Mouse (Mus musculus) erythroblast, embryonic 14.5 days (primary cell): ENCODE results near the gene Mafg. TPM values are rescaled to one million over a fixed set of nuclear protein-coding genes. Genes with fewer than 3 reads are reported as not detected.

ENCODE experiments used
- H3K27me3 ChIP-seq: 2 replicates; pipeline ENCODE4 v1.6.1; 2012; ENCODE audit warnings: inconsistent platforms; ENCODE audit not compliant: control insufficient read depth
- H3K36me3 ChIP-seq: 2 replicates; pipeline ENCODE4 v1.6.1; 2012; ENCODE audit warnings: mild to moderate bottlenecking, inconsistent platforms; ENCODE audit not compliant: control insufficient read depth
- H3K4me1 ChIP-seq: 2 replicates; pipeline ENCODE4 v1.6.1; 2012; ENCODE audit warnings: inconsistent platforms; ENCODE audit not compliant: control insufficient read depth
- H3K4me3 ChIP-seq: replicated peaks from 2 replicates; pipeline ENCODE3; 2012; ENCODE audit warnings: moderate library complexity, mild to moderate bottlenecking, inconsistent platforms
- H3K9me3 ChIP-seq: 2 replicates; pipeline ENCODE4 v1.6.1; 2012; ENCODE audit warnings: low read length, inconsistent platforms, mixed read lengths; ENCODE audit not compliant: control insufficient read depth
- GATA1 ChIP-seq: IDR thresholded peaks from 2 replicates; pipeline ENCODE4 v1.6.1; 2012; ENCODE audit warnings: low read length, inconsistent platforms, mixed read lengths
- TAL1 ChIP-seq: IDR thresholded peaks from 3 replicates; pipeline ENCODE4 v1.6.1; 2012; ENCODE audit warnings: low read length, inconsistent platforms, mixed read lengths
- polyA plus RNA-seq: library from polyadenylated mRNA; stranded (reverse); fragments of >175 nt; gene quantifications from 2 replicates; pipeline ENCODE4 v1.2.3, GENCODE M21; 2012

The Mafg gene
- polyA plus RNA-seq, 1 experiment, result 18.3 TPM

DNA sequence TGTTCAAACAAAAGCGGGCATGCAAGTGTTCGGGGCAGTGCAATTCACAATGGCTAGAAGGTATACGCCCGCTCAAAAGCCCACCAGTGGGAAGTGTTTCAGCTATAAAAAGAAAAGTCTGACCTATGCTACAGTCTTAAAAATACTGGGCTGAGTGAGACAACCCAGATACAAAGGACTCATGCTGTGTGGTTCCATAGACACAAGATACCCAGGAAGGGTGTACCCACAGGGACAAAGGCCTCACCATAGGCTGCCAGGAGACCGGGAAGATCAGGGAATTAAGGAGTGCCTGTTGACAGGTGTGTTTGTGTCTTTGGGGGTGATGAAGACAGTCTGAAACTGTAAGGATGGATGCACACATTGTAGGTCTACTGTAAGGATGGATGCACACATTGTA lies 30.3 kb upstream of the Mafg start:
- TF ChIP-seq GATA1, result no peak
- TF ChIP-seq TAL1, result no peak
- no peak overlapping the region for H3K4me3 ChIP-seq
- H3K4me1 ChIP-seq, result peaks cover 4% of the 10 kb centered on the region
- H3K27me3 ChIP-seq, result peaks cover 78% of the 10 kb centered on the region
- H3K36me3 ChIP-seq, result no peaks in the 10 kb centered on the region
- H3K9me3 ChIP-seq, result peaks cover 9% of the 10 kb centered on the region; the same call in 1 of the 2 replicates

DNA sequence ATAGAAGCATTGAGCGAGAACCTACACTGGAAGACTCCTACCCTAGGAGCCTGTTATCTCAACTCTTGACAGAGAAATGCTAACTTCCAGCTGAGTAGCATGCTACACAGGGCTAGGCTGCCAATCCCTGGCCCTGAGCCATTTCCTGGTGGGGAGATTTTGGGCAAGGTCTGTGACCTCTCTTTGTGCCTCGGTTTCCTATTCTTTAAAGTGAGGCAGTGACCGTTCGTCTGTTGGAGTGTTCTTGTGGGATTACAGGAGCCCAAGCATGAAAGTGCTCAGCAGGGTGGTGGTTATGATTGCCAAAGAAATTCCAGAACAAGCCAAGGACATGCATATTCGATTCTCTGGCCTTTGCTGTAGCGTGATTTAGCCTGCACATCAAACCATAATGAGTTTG lies 29.4 kb upstream of the Mafg start:
- H3K27me3 ChIP-seq, result peaks cover 87% of the 10 kb centered on the region
- H3K4me3 ChIP-seq, result no peak overlapping the region
- peaks cover 4% of the 10 kb centered on the region for H3K4me1 ChIP-seq
- TF ChIP-seq GATA1 (no peak), TAL1 (no peak)
- peaks cover 9% of the 10 kb centered on the region; the same call in 1 of the 2 replicates for H3K9me3 ChIP-seq
- H3K36me3 ChIP-seq, result no peaks in the 10 kb centered on the region

DNA sequence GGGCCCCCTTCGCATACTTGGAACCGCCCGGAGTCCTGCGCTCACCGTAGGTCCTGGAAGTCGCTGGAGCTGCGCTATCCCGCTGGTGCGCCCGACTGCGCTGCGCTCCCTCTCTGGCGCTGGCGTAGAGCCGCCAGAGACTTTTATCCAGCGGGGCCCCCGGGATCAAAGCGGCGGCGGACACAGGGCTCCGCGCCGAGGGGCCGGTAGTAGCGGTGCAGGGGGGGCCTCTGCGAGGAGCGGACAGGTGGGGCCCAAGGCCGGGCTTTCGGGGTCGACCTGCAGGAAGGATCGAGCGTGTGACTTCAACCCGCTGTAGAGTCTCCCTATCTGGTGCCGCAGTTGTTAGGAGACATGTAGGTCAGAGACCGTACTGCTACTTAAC lies 27.7 kb upstream of the Mafg start, which contains the start of gene Notum:
Notum (minus strand) TSS at position 100 of the 385 bp plus-strand sequence.
- Histone ChIP-seq H3K27me3 (peaks cover 96% of the 10 kb centered on the region), H3K36me3 (no peaks in the 10 kb centered on the region), H3K9me3 (peaks cover 9% of the 10 kb centered on the region; the same call in 1 of the 2 replicates), H3K4me3 (no peak within 1 kb of the TSS), H3K4me1 (peaks cover 4% of the 10 kb centered on the region)
- TF ChIP-seq TAL1 (no peak), GATA1 (no peak)

DNA sequence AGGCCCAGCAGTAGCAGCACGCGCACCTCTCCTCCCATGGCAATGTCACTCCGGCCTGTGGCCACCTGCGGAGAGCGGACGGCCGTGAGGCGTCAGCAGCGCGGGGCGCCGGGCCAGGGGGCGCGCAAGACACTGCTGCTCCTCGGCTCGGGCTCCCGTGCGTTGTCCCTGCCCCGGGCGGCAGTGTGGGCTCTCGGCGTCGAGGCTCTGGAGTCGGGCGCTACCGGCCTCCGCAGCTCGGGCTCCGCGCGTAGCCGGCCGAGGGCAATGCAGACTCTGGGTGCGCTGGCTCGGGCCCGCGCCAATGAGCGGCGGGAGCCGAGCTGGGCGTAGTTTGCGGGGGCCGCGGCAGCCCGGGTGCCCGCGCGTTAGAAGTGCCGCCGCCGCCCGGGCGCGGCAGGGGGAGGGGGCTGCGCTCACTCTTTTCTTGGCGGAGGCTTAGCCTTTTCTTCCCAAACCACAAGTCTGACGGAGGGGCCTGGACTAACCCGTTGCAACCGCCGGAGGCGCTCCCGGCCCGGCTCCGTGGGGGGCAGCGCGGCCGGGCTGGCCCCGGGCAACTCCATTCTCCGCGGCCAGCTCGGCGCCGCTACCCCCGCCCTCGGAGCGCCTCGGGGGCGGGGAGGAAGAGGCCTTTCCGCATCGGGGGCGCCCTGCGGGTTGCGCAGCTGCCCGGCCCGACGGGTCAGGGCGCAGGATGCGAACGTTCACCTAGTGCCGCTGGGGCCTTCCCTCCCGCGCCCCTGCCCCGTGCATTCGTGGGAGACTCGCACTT lies 27.1 kb upstream of the Mafg start:
- peaks cover 9% of the 10 kb centered on the region; the same call in 1 of the 2 replicates for H3K9me3 ChIP-seq
- TF ChIP-seq GATA1 (no peak), TAL1 (no peak)
- peaks cover 4% of the 10 kb centered on the region for H3K4me1 ChIP-seq
- peaks cover 98% of the 10 kb centered on the region for H3K27me3 ChIP-seq
- H3K36me3 ChIP-seq, result no peaks in the 10 kb centered on the region
- H3K4me3 ChIP-seq, result no peak overlapping the region

DNA sequence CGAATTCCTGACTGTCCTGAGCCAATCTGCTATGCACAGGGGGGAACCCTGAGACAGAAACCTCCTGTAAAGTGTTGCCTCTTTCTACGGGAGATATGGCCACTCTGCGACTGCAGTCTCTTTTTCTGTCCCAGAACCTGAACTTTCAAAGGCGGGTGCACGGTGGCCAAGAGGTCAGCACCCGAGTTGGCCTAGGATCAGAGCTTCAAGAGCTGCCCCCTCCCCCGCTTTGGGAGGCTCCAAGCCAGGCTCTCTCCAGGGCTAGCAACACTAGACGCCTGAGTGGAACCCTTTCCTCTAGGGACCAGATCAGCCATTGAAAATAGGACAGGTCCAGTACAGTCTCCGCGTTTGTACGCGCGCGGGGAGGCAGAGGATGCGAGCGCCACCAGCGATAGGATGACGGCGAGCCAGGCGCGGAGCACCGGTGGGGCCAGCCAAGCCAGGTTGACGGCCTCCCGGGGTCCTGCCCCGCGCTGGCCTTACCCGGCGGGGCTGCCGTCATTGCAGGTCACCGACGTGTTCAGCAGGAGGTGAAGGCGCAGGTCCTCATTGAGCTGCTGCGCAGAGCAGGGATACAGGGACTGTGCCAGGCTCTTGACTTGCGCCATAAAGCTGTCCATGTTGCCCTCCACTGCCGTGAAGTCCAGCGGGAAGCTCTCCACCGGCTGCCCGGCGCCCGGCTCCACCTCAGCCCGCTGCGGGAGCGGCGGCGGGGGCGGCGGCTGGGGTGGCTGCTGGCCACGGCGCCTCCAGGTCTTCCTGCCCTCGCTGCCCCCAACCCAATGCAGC lies 26.3 kb upstream of the Mafg start:
- Histone ChIP-seq H3K36me3 (no peaks in the 10 kb centered on the region), H3K27me3 (peaks cover 92% of the 10 kb centered on the region), H3K9me3 (peaks cover 9% of the 10 kb centered on the region; the same call in 1 of the 2 replicates), H3K4me3 (no peak overlapping the region), H3K4me1 (peaks cover 2% of the 10 kb centered on the region)
- TF ChIP-seq TAL1 (no peak), GATA1 (no peak)

DNA sequence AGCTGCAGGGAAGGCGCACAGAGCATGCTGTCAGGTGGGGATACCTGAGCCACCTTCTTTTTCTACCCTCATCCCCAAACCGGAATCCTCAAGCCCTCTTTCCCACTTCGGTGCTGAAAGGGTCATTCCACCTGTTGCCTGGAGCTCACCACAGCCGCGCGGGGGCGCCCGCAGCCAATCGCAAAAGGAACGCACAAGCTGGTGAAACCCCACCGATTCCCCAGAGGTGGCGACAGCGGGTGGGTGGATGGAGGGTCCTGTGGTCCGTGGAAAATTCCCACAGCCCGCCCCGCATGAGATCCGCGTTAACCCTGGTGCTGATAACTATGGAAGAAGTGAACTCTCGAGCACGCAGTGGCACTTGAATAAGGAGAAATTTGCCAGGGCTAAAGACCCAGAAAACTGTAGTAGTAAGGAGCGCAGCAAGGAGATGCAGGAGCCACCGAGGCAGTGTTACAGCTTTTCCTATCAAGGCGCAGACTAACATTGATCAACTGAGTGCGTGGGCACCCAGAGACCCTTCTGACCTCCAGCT lies 25.5 kb upstream of the Mafg start:
- Histone ChIP-seq H3K4me1 (peaks cover 4% of the 10 kb centered on the region), H3K27me3 (peaks cover 91% of the 10 kb centered on the region), H3K36me3 (no peaks in the 10 kb centered on the region), H3K4me3 (no peak overlapping the region), H3K9me3 (peaks cover 9% of the 10 kb centered on the region; the same call in 1 of the 2 replicates)
- TF ChIP-seq TAL1 (no peak), GATA1 (no peak)

DNA sequence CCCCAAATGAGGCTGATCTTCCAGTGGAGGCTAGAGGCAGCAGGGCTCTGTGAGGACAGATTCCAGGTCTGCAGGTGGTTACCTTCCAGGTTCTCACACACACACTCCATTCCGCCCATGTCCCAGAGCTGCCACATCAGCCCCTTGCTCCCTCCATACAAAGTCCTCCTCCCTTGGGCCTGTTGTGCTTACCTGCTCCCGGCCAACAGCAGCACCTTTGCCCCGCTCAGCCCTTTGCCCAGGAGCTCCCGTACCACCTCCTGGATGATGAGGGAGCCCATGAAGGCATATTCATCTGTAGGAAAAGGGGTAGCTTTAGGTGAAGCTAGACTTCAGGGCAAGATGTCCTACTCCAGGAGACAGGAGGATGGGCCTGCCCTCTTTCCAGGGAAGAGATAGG lies 23.9 kb upstream of the Mafg start:
- H3K27me3 ChIP-seq, result peaks cover 76% of the 10 kb centered on the region
- TF ChIP-seq TAL1 (no peak), GATA1 (no peak)

DNA sequence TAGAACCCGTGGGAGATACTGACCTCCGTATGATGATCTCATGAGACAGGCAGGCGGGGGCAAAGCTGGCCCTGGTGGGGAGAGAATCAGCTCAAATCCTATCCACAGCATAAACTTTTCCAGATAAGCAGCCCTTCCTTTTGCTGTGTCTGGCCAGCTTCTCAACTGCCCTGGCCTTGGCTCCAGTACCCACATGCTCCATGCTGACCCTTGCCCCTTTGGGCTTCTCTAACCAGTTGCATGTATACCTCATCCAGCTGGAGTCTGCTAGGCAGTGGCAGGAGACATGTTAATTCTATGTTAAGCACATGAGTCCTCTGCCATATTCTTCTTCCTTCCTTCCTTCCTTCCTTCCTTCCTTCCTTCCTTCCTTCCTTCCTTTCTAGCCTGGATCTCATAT lies 21.3 kb upstream of the Mafg start:
- TF ChIP-seq GATA1 (no peak), TAL1 (no peak)
- Histone ChIP-seq H3K36me3 (no peaks in the 10 kb centered on the region), H3K4me1 (peaks cover 2% of the 10 kb centered on the region; the same call in 1 of the 2 replicates), H3K27me3 (peaks cover 62% of the 10 kb centered on the region), H3K9me3 (peaks cover 2% of the 10 kb centered on the region; the same call in 1 of the 2 replicates), H3K4me3 (no peak overlapping the region)

More for the DNA sequence above, 23.9 kb upstream of the Mafg start:
- Histone ChIP-seq H3K36me3 (no peaks in the 10 kb centered on the region), H3K9me3 (peaks cover 9% of the 10 kb centered on the region; the same call in 1 of the 2 replicates), H3K4me3 (no peak overlapping the region), H3K4me1 (peaks cover 4% of the 10 kb centered on the region)

DNA sequence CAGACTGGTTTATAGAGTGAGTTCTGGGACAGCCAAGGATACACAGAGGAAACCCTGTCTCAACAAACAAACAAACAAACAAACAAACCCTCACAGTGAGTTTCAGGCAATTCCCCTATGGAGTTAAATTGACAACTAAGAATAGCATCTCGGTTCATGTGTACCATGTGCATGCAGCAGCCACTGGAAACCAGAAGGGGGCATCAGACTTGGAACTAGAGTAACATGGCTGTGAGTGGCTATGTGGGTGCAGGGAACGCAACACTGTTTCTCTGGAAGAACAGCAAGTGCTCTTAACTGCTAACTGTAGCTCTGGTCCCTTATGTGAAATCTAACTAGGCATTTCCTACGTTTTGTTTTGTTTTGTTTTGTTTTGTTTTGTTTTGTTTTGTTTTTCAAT lies 18.5 kb upstream of the Mafg start:
- H3K9me3 ChIP-seq, result no peaks in the 10 kb centered on the region

More for the DNA sequence above, 18.5 kb upstream of the Mafg start:
- Histone ChIP-seq H3K36me3 (no peaks in the 10 kb centered on the region), H3K4me3 (no peak overlapping the region), H3K4me1 (peaks cover 8% of the 10 kb centered on the region), H3K27me3 (peaks cover 54% of the 10 kb centered on the region)
- no peak for TF ChIP-seq TAL1
- no peak for TF ChIP-seq GATA1
